Mouse (Mus musculus) heart, postnatal 0 days (tissue): Measurements from ENCODE around the gene Sigmar1.

Experiments used
- CTCF ChIP-seq: IDR thresholded peaks from 2 replicates; pipeline ENCODE4 v1.5.1; 2016; ENCODE audit warnings: antibody characterized with exemption, control low read depth, low read depth
- EP300 ChIP-seq: IDR thresholded peaks from 2 replicates; pipeline ENCODE4 v1.6.1; 2016; ENCODE audit warnings: antibody characterized with exemption, low read depth

GRCm38 (mm10) chr4:41726826-41727621 is 28.9 kb downstream of the Sigmar1 start:
- TF ChIP-seq EP300, result no peak
- TF ChIP-seq CTCF, result no peak
